Mouse (Mus musculus): ENCODE data around the gene Mettl18. TPM values are rescaled to one million over a fixed set of nuclear protein-coding genes. Genes with fewer than 3 reads are reported as not detected.

Gene Mettl18
- total RNA-seq (2023) = 5.0 to 6.1 TPM (median 5.5 TPM) in 4 replicates

DNA sequence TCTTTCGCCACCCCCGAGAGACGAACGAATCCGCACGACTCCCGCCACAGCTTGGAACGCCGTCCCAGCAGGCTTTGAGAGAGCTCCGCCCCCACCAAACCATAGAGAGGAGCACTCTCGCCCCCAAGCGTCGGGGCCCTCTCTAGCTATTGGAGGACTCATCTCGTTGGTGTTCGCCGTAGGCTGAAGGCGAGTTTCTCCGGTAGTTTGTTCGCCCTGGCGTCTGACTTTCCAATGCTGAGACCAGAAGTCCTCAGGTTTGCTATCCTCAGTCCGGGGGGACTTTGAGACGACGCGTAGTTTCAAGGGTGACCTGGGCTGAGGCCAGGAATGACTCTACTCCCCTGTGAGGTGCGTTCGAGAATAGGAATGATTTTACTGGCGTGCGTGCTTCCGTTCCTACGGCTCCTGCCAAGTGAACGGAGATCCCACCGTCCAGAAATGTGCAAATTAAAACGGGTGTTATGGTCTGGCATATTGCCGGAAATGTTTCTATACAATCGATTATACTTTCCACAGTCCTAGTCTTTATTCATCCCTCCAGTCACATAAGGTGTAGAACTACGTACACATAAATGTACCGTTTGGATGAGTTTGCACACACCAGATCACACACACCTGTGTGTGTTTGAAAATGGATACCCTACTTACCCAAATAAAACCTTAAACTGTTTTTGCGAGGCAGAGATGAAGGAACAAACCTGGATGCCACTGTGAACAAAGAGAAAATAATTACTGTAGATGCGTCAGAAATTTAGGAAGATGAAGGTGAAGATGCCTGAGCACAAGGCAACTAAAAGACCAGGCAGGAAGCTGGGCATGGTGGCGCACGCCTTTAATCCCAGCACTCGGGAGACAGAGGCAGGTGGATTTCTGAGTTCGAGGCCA is at the start of gene Mettl18, which contains the start of gene BC055324:
Gene Mettl18 (plus strand): TSS at position 169 of the 888 bp plus-strand sequence.
Gene BC055324 (minus strand): TSS at position 76 of the 888 bp plus-strand sequence.

Other genes with a start within 250 kb of the Mettl18 start
- gene Kifap3, start 215.3 kb upstream of the Mettl18 start, total RNA-seq (2023) = 2.3 to 2.7 TPM (median 2.5 TPM) in 4 replicates
- gene Scyl3, start 65.8 kb upstream of the Mettl18 start, total RNA-seq (2023) = 31.3 to 38.1 TPM (median 36.8 TPM) in 4 replicates
- gene BC055324, start 93 bp upstream of the Mettl18 start, total RNA-seq (2023) = 5.5 to 9.6 TPM (median 7.5 TPM) in 4 replicates
- not detected in 4 replicates for gene Sele, start 53.3 kb downstream of the Mettl18 start, total RNA-seq (2023)
- 564 to 577 TPM (median 571 TPM) in 4 replicates for gene Sell, start 67.1 kb downstream of the Mettl18 start, total RNA-seq (2023)
- 0.72 to 1.8 TPM (median 1.4 TPM) in 4 replicates for gene Selp, start 120.4 kb downstream of the Mettl18 start, total RNA-seq (2023)
- 0.37 to 0.61 TPM (median 0.46 TPM) in 4 replicates for gene F5, start 156.9 kb downstream of the Mettl18 start, total RNA-seq (2023)

All from B cell, adult 62 days (primary cell).